Mouse (Mus musculus) limb, embryonic 11.5 days (tissue): ENCODE results near the gene Atf7ip2. TPM values are rescaled to one million over a fixed set of nuclear protein-coding genes. Genes with fewer than 3 reads are reported as not detected.
"Not testable (repeated sequence)": the region's sequence is repeated elsewhere in the genome, so short reads cannot be mapped to it uniquely, and the experiment has no call there.

Experiments used
- ATAC-seq: fragments of 200-750 bp; cut with Nextera tagmentation; 2 replicates; pipeline ENCODE4 v1.8.0; 2017; ENCODE audit warnings: low read depth; ENCODE audit not compliant: insufficient number of reproducible peaks, low FRiP score, low TSS enrichment
- DNase-seq: peaks from one replicate; pipeline ENCODE4 v3.0.0-alpha.2; 2015; ENCODE audit warnings: low spot score
- H3K27ac ChIP-seq: fragments of 300-500 bp; sonication (generic); replicated peaks from 2 replicates; pipeline ENCODE4 v1.5.1; 2014; ENCODE audit warnings: low read depth, mild to moderate bottlenecking, low read length
- H3K27me3 ChIP-seq: fragments of 300-500 bp; sonication (generic); 2 replicates; pipeline ENCODE4 v1.6.1; 2014; ENCODE audit warnings: mild to moderate bottlenecking, low read length, mixed read lengths; ENCODE audit not compliant: control insufficient read depth, insufficient read depth
- H3K36me3 ChIP-seq: fragments of 300-500 bp; sonication (generic); 2 replicates; pipeline ENCODE4 v1.6.1; 2014; ENCODE audit warnings: mild to moderate bottlenecking, low read length, moderate library complexity, mixed read lengths; ENCODE audit not compliant: control insufficient read depth, insufficient read depth
- H3K4me1 ChIP-seq: fragments of 300-500 bp; sonication (generic); 2 replicates; pipeline ENCODE4 v1.6.1; 2014; ENCODE audit warnings: low read length, mixed read lengths; ENCODE audit not compliant: control insufficient read depth, insufficient read depth
- H3K4me2 ChIP-seq: fragments of 300-500 bp; sonication (generic); 2 replicates; pipeline ENCODE4 v1.6.1; 2014; ENCODE audit warnings: low read depth, mild to moderate bottlenecking, moderate library complexity; ENCODE audit not compliant: severe bottlenecking
- H3K4me3 ChIP-seq: fragments of 300-500 bp; sonication (generic); 2 replicates; pipeline ENCODE4 v1.5.1; 2014; ENCODE audit warnings: low read depth, low read length
- H3K9ac ChIP-seq: fragments of 300-500 bp; sonication (generic); 2 replicates; pipeline ENCODE4 v1.6.1; 2014; ENCODE audit warnings: mild to moderate bottlenecking, low read length
- H3K9me3 ChIP-seq: fragments of 300-500 bp; sonication (generic); 2 replicates; pipeline ENCODE4 v1.6.1; 2016; ENCODE audit warnings: low read length; ENCODE audit not compliant: control insufficient read depth
- whole genome bisulfite sequencing: fragments of 180-500 bp; shearing (Covaris S2); extraction: QIAGEN DNeasy Blood & Tissue Kit; methylation state at CpG from one replicate; pipeline ENCODE4 v1.1.7; 2014; 5-methylcytosine and 5-hydroxymethylcytosine counted together
- polyA plus RNA-seq: library from polyadenylated mRNA; unstranded; fragments of >200 nt; fragmentation: Nextera tagmentation; extraction: Ambion mirVana; gene quantifications from 2 replicates; pipeline ENCODE4 v1.2.1, GENCODE M21; 2014

Atf7ip2 gene
- polyA plus RNA-seq: 3.1 and 3.3 TPM in 2 replicates

DNA sequence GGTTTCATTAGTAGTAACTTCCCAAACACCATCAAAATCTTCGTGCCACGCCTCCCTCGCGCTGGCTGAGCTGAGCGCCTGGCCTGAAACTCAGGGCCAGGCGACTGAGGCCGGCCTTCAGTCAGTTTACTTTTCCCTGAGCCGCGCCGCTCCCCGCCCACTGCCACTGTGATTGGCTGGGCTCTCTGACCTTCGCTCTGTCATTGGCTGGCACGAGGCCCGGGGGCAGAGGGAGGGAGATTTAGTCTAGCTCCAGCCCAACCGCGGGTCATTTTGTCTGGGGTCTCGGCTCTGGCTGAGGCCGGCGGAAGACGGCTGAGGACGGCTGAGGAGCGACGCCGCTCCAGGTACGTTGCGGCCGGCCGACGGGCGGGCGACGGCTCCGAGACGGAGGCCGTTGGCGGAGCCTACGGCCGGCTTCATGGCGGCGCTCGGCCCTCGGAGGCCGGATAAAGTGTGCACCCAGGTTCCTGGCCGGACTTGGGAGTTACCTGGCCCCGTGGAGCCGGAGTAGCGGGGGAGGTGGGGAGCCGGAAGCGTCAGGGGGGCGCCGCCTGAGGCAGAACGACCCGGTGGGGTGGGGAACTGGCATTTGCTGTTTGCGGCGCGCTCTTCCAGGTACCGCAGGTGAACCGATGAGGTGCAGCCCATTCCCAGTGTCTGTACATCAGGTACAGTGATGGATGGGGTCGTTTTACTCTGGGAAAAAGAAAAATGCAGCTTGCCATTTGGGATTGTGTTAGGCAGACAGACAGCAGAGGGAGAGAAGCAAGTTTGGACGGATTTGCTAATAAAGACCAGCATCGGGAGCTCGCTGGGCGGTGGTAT, at the start of gene Atf7ip2:
TSS of gene Atf7ip2 (plus strand) at position 34 of the 828 bp plus-strand sequence.
- H3K27ac ChIP-seq: no peak within 1 kb of the TSS
- peak within 1 kb of the TSS; percentile 65 for H3K9ac ChIP-seq
- H3K4me3 ChIP-seq: peak within 1 kb of the TSS; percentile 60
- H3K4me1 ChIP-seq: no peaks in the 10 kb centered on the region
- DNase-seq: peak; percentile 94
- peak; percentile 99 for ATAC-seq
- no peaks in the 10 kb centered on the region for H3K27me3 ChIP-seq
- WGBS: under 1% methylated on average over 62 of the region's 63 CpGs
- H3K36me3 ChIP-seq: no peaks in the 10 kb centered on the region
- no peaks in the 10 kb centered on the region for H3K9me3 ChIP-seq
- H3K4me2 ChIP-seq: peak within 1 kb of the TSS; percentile 95

GRCm38 (mm10) chr16:10143166-10143565, 49.3 kb upstream of the Atf7ip2 start:
- ATAC-seq (no peak), DNase-seq (no peak)
- H3K36me3 ChIP-seq: no peaks in the 10 kb centered on the region
- H3K4me2 ChIP-seq: no peak overlapping the region
- H3K9ac ChIP-seq: no peak overlapping the region
- no peaks in the 10 kb centered on the region for H3K4me1 ChIP-seq
- 53% methylated on average over 2 of the region's 2 CpGs for WGBS
- H3K27me3 ChIP-seq: no peaks in the 10 kb centered on the region
- no peak overlapping the region for H3K4me3 ChIP-seq
- no peaks in the 10 kb centered on the region for H3K9me3 ChIP-seq
- no peak overlapping the region for H3K27ac ChIP-seq

DNA sequence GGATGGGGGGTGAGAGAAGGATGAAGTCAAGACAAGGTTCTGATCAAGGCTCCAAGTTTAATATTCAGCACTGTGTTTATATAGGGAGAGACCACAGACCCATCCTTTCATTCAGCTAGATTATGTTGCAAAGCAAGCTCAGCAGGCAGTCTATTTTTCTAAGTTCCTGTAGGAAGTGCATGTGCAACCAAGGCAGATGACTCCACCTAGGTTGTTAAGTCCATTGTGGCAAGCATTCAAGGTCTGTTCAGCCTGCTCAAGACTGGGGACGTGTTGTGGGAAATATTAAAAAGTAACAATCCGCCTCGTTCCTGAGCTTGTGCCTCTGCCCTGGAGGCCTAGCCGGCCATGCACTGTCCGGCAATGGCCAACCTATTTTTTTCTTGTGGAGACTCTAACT, 45.1 kb upstream of the Atf7ip2 start:
- no peak overlapping the region for H3K4me2 ChIP-seq
- no peak overlapping the region for H3K9ac ChIP-seq
- no peak overlapping the region for H3K27ac ChIP-seq
- H3K27me3 ChIP-seq: no peaks in the 10 kb centered on the region
- 92% methylated on average over 5 of the region's 5 CpGs for WGBS
- H3K4me1 ChIP-seq: no peaks in the 10 kb centered on the region
- no peak overlapping the region for H3K4me3 ChIP-seq
- no peak for DNase-seq
- H3K36me3 ChIP-seq: no peaks in the 10 kb centered on the region
- no peak for ATAC-seq
- H3K9me3 ChIP-seq: no peaks in the 10 kb centered on the region

DNA sequence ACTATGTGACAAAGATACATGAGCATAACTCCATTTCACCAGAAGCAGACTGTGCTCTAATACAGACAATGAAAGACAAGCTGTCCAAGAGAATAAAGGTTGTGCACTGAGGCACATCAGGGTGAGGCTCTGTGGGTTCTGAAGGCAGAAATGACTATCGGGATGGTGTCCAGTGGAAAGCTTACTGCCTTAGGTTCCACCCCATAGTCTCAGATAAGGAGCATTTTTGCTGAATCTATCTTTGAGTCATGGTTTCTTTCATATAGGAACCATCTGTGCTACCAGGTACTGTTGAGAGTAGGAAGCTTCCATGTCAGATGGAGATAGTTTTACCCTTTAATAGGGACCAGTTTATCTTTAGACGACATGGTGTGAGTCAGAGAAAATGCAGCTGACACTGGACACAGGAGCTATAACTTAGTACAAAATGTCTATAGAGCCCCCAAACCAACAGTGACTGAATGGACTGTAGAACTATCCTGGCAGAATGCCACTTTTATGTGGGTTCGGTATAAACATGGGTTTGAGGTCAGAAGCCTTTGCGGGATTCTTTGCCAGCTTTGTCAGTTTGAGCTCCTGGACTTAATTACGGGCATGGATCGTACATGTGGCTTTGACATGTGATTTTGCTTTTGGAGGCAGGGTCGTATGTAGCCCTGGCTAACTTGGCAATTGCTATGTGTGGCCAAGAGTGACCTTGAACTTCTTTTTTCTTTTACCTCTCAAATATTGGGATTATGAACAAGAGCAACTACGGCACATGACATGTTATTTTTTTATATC, 23.2 kb upstream of the Atf7ip2 start:
- ATAC-seq (no peak), DNase-seq (no peak)
- Histone ChIP-seq H3K9ac (no peak overlapping the region), H3K9me3 (no peaks in the 10 kb centered on the region; the same call in 1 of the 2 replicates), H3K4me3 (no peak overlapping the region), H3K4me1 (no peaks in the 10 kb centered on the region), H3K27me3 (no peaks in the 10 kb centered on the region), H3K36me3 (no peaks in the 10 kb centered on the region), H3K27ac (no peak overlapping the region), H3K4me2 (no peak overlapping the region)
- WGBS: 86% methylated on average over 8 of the region's 8 CpGs

- Histone ChIP-seq H3K27me3 (no peaks in the 10 kb centered on the region), H3K4me2 (no peak within 1 kb of the TSS), H3K4me3 (no peak within 1 kb of the TSS), H3K36me3 (no peaks in the 10 kb centered on the region), H3K4me1 (no peaks in the 10 kb centered on the region), H3K9me3 (no peaks in the 10 kb centered on the region; the same call in 1 of the 2 replicates), H3K9ac (no peak within 1 kb of the TSS), H3K27ac (no peak within 1 kb of the TSS)
- no peak for DNase-seq
- no peak for ATAC-seq
- 84% methylated on average over 22 of the region's 22 CpGs for WGBS
Measured at GRCm38 (mm10) chr16:10170005-10170404, 22.5 kb upstream of the Atf7ip2 start, which contains the start of gene Rpl39l. Gene Rpl39l, plus strand, starts transcription at chr16:10170226.

DNA sequence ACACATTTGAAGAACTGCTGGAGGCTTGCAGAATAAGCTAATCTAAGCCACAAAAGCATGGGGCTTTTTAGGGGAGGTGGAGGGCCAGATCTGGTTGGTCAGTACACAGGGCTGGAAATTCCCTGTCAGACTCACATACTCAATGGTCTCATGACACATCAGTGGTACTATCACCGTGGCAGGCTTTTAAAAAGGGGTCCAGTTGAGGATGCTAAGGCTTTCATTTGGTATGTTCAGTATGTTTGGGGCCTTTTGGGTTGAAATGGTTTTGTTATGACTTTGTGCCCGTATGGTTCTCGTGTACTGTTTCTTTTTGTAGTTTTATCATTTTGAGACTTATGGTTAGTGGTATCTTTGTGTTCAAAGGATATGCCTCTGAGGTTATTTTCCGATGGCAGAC, 21.2 kb upstream of the Atf7ip2 start:
- 90% methylated on average over 4 of the region's 4 CpGs for WGBS
- H3K27ac ChIP-seq: no peak overlapping the region
- no peaks in the 10 kb centered on the region; the same call in 1 of the 2 replicates for H3K9me3 ChIP-seq
- no peak overlapping the region for H3K9ac ChIP-seq
- no peaks in the 10 kb centered on the region for H3K4me1 ChIP-seq
- H3K27me3 ChIP-seq: no peaks in the 10 kb centered on the region
- no peak overlapping the region for H3K4me2 ChIP-seq
- no peak overlapping the region for H3K4me3 ChIP-seq
- no peaks in the 10 kb centered on the region for H3K36me3 ChIP-seq
- ATAC-seq: no peak
- DNase-seq: no peak

GRCm38 (mm10) chr16:10172179-10172820, 20.2 kb upstream of the Atf7ip2 start:
- Histone ChIP-seq H3K9ac (no peak overlapping the region), H3K27me3 (no peaks in the 10 kb centered on the region), H3K4me3 (no peak overlapping the region), H3K27ac (no peak overlapping the region), H3K36me3 (no peaks in the 10 kb centered on the region), H3K4me2 (no peak overlapping the region), H3K9me3 (no peaks in the 10 kb centered on the region; the same call in 1 of the 2 replicates), H3K4me1 (no peaks in the 10 kb centered on the region)
- DNase-seq (no peak), ATAC-seq (no peak)
- WGBS: 95% methylated on average over 3 of the region's 3 CpGs

DNA sequence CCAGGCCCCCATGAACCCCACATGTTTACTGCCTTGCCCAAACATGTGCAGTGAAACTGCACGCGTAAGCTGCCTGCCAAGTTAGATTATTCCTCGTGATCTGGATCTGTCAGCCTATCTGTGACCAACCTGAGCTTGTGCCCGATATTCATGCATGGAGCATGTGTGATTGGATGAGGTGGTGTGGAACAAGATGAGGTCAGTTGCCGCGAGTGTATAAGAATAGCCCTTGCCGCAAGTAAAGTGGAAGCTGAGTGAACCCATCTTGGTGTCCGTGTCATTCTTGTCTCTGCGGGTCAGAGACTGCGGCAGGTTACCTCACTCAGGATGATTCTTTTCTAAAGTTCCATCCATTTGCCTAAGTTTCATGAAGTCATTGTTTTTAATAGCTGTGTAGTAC, 5.1 kb upstream of the Atf7ip2 start:
- not testable (repeated sequence) for H3K36me3 ChIP-seq, H3K27ac ChIP-seq, DNase-seq, H3K9me3 ChIP-seq, H3K4me1 ChIP-seq, H3K27me3 ChIP-seq, H3K4me2 ChIP-seq, H3K4me3 ChIP-seq, ATAC-seq, H3K9ac ChIP-seq
- 97% methylated on average over 10 of the region's 10 CpGs for WGBS
